Mouse (Mus musculus): Measurements from ENCODE around the gene Rin2. TPM values are rescaled to one million over a fixed set of nuclear protein-coding genes. Genes with fewer than 3 reads are reported as not detected.

Rin2 gene
- total RNA-seq, 2 experiments from 2014 or later: 39.7 to 53.6 TPM

DNA sequence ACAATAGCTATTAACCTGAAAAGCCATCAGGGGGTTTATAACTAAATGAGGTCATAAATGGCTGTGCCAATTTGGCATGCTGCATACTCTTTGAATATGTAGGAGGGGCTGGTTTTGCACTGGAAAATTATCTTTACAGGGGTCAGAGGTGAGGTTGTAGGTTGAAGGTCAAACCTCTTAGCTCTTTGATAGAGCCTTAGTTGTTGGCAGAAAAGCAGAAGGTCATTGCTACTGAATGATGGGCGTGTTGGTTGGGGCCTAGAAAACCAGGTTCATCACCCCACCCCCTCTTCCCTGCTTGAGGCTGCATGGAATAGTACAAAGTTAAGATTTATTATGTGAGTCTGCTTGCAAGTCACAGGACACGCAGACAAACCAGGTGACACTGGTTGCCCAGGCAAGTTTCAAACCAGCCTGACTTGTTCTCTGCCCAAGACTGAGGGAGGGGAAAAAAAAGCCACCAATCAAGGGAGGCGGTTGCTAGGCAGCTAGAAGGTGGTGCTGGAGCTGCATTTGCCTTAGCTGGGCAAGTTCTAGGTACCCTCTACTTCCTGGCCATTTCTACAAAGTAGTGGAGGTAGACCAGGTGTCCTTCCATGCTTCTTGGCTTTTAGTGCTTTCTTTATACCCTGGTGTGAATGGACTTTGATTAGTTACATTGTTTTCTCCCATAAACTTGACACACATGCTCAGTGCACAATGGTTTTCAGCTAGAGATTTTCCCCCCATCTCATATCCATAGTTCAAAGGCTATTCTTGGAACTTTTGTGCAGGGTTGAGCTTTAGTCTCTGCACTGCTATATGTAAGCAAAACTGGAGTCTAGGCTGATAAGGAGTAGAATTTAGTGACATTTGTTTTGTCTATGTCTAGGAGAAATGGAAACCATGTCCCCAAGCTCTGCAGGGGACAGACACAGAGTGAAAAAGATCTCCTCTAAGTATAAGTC, 148.0 kb downstream of the Rin2 start:
- peak; percentile 22 for ATAC-seq (ENCODE audit: poor library complexity, severe bottlenecking)

DNA sequence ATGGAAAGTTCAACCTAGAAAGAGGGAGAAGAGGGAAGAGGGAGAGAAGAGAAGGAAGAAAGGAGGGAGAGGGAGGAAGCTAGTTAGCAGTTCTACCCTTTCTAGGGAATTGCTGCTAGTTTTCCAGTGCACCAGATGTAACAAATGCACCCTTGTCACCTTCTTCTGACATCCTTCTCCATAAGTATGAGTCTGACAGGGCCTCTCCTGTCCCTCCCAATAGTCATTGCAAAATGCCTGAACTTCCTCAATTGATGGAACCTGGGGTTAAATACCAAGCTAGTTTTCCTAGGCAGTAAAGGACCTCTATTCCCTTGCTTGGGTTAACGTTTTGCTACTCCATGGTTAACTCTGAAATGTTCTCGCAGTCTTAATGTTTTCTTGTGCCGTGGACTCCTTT, 149.7 kb downstream of the Rin2 start:
- ATAC-seq (ENCODE audit: poor library complexity, severe bottlenecking): peak; percentile 53

DNA sequence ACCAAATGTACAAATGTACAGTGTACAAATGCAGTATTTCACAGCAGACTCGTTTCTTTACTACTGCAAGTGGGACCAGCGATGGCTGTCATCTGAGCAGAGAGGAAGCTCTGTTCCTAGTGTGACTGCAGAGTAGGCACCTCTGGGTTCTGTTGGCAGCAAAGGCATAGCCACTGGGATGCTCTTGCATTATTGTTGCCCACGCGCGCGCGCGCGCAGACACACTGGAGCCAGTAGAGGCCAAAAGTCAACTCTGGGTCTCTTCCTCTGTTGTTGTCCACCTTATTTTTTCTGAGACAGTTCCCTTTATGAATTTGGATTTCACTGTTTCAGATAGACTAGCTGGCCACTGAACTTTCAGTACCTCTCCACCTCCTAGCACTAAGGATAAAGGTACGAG, 150.2 kb downstream of the Rin2 start:
- no peak for ATAC-seq (ENCODE audit: poor library complexity, severe bottlenecking)

DNA sequence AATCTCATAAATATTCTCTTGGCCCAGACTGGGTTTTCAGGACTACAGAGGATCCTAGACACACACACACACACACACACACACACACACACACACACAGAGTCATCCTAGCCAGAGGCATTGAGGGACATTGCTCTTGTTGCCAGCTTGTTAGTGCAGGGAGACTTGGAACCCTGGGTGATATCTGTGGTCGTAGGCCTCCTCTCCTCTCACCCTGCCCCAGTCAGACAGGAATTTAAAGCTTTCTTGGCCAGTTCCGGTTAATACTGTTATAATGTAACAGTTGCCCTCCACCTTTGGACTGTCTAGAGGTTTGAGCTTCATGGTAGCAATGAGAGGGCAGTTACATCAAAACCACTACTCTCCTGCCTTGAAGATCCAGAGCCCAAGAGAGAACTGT, 152.9 kb downstream of the Rin2 start:
- no peak for ATAC-seq (ENCODE audit: poor library complexity, severe bottlenecking)

DNA sequence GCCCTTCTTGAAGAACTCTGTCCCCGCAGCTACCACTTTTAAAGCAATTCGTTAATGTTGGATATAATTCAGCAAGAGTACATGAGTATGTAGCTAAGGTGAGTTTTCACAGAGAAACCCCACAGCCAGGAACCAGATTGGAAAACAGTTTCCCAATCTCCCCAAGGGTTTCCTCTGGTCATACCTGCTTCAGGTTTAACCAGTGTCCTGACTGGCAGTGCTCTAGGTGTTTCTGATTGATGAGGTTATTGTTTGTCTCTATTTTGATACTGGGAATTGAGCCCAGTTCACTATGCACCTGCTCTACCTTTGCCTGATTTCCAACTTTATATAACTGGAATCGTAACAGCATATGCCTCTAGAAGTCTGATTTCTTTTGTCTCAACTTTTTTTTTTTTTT, 153.6 kb downstream of the Rin2 start:
- ATAC-seq (ENCODE audit: poor library complexity, severe bottlenecking): no peak

DNA sequence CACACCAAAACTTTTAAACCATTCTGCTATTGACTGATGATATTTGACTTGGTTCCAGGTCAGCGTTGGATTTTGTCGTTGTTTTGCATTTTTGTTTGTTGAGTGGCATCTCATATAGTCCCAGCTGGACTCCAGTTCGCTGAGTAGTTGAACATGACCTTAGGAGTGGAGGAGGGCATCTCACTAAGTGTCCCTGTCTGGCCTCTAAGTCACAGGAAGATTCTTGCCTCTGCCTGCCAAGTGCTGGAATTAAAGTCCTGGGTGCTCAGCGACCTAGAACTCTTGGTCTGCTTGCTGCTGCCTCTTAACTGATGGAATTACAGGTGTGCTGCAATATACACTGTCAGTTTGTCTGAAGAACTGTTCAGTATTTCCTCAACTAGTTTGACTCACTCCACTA, 154.2 kb downstream of the Rin2 start:
- no peak for ATAC-seq (ENCODE audit: poor library complexity, severe bottlenecking)

DNA sequence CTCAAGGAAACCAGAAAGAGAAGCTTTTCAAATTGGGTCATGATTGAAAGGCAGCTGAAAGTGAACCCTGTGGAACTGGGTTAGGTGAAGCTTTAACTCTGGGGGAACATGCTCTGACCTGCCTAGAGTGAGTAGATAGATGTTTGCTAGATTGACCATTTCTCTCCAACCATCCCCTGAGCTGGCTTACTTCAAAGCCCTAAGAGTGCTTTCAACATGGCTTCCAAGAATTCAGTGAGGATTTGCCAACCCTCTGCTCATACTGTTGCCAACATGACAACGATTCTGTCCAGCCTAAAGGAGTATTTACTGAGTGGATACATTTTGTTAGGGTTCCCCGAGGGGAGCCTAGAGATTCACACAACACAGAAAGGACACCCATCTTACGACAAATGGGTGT, 155.4 kb downstream of the Rin2 start:
- no peak for ATAC-seq (ENCODE audit: poor library complexity, severe bottlenecking)

DNA sequence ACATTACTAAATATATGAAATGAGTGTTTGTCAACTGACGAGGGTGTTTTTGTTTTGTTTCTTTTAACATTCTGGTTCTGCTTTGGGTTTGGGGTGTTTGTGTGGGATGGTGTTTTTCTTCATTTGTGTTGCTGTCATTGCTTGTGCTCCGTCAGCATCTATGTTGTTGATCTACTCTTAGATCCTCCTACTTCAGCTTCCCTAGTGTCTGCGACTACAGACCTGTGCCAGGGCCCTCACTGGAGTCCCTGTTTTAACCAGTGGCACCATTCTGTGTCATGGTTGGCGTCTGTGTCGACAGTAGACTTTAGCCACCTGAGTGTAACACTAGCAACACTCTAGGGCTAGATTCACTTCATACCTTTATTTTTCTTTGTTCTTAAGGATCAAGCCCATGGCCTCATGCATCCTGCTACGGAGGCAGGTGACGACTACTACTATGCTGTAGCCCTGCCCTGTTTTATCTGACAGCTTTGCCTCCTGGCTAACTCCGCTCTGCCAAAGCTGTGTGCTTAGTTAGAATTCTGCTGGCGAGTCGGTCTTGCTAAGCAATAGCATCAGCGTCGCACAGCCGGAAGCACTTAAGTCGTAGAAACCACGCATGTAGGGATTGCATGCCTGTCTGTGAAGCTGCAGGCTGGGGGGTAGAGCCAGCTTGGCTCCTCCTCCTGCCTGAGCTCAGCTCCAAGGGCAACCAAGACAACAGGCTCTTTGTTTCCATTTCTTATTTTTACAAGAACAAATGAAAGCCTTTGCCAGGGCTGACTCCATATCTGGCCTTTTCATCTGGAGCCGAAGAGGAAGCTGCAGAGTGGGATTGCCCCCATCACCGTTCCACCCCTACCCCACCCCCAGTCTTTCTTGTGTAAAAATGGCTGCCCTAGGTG, 157.2 kb downstream of the Rin2 start:
- ATAC-seq (ENCODE audit: poor library complexity, severe bottlenecking): peak; percentile 80

DNA sequence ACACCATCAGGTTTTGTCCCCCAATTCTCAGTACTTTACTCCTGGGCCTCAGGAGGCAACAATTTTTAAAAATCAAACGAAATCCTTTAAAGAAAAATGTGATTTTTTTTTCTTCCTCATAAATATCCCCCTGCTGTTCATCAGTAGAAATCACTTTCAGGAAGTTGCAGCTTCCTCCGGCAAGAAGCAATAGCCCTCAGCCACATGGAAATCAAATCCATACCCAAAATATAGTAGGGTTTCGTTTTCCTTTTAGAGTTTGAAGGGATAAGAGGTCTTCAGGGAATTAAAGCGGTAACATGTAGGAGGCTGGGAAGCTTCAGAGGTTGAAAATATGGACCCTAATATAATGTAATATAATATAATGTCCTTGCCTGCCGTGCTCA, 157.8 kb downstream of the Rin2 start:
- ATAC-seq (ENCODE audit: poor library complexity, severe bottlenecking): peak; percentile 58

DNA sequence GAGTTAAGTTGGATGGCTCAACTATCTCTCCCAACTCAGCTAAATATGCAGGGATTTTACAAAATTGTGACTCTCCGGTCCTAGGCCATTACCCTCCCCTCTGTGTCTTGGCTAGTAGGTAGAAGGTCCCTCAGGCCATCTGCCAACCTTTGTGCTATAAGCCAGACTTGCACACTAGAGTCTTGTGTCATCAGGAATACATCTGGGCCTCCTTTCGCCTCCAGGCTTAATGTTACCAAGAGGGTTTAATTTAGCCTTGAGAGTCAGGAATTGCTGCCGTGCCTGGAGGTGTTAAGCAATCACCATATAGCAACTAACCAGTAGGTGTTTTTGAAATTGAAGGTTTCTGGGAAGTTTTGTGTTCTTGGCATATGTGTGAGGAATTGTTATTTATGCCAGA, 158.3 kb downstream of the Rin2 start:
- ATAC-seq (ENCODE audit: poor library complexity, severe bottlenecking): no peak

DNA sequence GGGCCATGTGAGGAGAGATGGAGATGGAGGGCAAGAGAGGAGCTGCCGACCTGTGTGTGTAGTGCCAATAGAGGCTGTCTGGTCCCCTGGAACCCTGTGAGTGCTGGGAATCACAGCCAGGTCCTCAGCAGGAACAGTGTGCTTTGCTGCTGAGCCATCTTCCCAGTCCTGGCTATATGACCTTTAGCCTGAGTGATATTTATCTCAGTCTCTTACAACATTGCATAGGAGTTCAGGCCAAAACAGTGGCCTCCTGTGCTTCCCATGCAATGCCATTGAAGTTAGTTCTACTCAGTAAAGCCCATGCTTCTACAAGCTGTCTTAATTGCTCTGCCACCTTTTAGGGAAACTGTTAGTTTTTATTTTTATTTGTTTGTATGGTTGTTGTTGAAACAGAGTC, 160.9 kb downstream of the Rin2 start:
- no peak for ATAC-seq (ENCODE audit: poor library complexity, severe bottlenecking)

DNA sequence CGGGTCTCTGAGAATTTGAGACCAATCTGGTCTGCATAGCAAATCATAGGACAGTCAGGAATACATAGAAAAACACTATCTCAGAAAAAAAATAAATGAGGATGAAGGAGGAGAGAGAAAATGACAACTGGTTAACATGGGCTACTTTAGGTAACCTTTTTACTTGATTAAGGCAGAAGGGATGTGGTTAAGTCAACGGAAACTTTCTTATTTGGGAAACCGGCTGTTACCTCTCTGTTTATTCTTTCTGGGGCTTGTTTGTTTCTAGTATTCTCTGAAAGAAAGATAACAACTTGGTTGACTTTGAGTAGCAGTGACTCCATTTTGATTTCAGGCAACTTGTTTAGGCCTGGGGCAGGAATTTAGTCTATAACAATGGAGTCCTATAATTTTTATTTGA, 163.7 kb downstream of the Rin2 start:
- no peak for ATAC-seq (ENCODE audit: poor library complexity, severe bottlenecking)

DNA sequence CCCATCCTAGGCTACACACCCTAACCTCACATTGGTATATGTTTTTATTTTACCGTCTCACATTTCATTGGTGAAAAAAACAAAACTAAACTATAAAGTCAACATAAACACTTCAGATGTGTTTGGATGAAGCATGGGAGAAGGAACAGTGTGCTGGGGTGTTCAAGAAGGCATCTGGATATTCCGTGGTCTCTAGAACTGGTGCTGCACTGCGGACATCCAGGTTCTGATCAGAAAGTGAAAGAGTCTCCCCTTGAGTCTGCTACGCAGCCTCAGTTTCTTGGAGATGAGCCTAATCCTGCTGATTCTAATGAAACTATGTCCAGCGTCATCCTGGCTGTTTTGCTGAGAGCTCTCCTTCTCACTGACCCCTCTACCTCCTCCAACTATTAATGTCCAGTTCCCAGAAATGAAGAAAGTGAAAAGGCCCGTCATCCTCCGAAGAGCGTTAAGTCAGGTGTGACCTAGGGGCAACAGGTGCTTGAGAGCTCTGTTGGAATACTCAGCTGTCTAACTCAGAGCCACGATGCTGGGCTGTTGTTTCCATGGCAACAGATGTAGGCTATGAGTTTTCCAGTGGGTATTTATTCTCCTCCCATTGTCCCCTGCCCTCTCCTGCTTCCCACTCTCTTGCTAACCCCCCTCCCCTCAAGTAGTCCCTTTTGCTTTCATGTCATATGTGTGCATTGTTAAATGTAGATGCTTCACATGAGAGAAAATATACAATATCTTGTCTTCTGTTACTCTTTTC, 164.7 kb downstream of the Rin2 start:
- ATAC-seq (ENCODE audit: poor library complexity, severe bottlenecking): no peak

DNA sequence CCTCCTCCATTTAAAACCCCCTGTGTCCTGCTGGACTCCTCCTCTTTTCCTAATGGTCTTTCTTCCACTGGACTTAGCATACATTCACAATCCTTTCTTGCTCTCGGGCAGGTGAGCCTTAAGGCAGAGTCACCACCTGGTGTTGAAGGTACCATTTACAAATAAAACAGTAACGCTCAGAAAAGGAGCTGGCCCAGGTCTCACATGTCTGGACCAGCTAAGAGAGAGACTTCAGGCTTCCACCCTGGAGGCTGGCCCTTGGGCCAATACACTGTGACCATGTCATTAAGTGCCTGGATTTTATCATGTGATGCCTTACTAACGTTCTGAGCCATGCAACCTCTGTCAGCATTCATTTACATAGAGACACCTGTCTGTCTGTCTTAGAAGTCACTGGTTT, 165.3 kb downstream of the Rin2 start:
- ATAC-seq (ENCODE audit: poor library complexity, severe bottlenecking): no peak

DNA sequence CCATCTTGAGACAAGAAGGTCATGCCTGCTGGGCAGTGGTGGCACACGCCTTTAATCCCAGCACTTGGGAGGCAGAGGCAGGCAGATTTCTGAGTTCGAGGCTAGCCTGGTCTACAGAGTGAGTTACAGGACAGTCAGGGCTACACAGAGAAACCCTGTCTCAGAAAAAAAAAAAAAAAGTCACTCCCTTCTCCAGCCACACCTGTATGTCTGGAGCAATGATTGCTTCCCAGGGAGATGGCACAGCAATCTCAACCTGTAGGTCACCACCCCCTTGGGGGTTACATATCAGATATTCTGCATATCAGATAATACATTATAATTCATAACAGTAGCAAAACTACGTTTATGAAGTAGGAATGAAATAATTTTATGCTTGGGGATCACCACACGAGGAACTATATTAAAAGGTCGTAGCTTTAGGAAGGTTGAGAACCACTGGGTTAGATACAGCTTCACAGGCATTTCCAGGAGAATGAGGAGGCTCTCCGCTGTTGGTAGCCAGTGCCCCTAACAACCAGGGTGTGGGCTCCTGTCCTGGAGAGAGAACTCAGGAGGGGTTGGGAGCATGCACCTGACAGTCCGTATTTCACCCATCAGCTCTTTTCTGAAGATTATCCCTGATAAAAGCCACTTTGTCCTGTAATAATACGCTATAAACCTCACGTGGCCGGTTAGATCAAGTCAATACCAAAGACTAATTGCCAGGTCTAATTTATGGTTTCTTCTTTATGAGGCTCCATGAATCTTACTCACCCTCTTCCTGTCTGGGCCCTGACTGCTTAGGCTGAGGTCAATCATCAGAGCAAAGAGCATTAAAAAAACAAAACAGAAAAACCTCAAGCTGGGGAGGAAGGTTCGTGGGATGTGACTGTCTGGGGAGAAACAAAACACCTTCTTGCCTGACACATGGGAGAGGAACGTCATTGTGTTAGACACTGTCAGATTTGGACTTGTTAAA, 166.2 kb downstream of the Rin2 start:
- no peak for ATAC-seq (ENCODE audit: poor library complexity, severe bottlenecking)

DNA sequence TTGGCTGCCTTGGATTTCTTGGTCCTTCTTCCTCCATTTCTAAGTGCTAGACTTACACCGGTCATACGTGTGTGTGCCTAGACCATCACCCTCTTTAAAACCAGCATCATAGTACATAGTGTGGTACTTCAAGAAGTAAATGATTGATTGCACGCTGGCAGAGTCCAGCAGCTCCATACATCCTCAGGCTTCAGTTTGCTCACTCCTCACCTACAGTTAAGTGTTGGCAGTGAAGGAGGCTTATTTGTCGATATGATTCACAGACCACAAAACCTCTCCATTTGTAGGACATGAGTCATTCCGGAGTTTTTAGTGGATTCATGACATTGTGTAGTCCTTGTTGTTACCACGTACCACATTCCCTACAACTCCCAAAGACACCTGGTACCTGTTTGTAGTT, 168.3 kb downstream of the Rin2 start:
- ATAC-seq (ENCODE audit: poor library complexity, severe bottlenecking): no peak

DNA sequence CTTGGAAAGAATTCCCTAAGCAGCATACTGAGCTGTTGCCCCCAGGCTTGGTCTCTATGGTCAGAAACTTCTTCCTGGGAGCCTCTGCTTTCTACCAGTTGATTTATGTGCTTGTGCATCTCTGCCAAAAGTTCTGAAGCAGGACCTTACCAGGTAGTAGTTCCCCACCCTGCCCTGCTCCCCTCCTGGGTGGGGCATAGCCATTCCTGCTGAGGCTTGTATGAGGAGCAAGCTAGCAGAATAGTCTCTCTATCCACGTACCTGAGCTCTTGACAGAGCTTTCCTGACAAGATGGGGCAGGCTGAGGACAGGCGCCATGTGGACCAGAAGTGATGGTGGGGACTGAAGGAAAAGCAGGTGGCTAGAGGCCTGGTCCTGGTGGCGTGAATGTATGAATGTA, 171.6 kb downstream of the Rin2 start:
- no peak for ATAC-seq (ENCODE audit: poor library complexity, severe bottlenecking)

DNA sequence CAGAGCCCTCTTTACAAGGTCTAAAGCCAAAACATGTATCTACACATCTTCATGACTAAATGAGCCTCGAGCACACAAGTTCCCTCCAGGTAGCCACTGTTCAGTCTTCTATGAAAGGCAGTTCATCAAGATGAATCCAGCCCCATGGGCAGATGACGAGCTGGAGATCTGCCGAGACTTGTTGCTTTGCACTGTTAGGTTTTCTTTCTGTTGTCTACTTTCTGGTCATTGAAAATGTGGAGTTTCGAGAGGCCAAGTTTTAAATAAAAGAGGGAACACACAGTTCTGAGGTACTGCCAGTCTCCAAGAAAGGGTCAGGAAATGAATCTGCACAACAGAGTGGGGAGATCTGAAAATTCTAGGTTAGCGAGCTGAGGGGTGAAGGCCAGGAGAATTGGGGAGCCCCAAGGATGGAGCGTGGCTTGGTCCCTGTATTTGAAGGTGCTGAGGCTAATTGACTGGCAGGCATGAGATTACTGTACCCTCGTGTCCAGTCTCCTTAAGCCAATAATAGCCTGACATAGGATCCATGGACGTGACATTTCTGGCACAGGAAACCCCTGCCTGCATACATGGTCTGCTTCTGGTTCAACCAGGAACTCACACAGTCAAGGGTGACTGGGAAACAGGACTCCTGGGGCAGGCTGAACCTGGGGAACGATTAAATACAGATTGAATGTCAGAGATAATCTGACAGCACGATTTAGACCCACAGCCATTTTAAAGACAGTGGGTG, 174.3 kb downstream of the Rin2 start:
- ATAC-seq (ENCODE audit: poor library complexity, severe bottlenecking): no peak

DNA sequence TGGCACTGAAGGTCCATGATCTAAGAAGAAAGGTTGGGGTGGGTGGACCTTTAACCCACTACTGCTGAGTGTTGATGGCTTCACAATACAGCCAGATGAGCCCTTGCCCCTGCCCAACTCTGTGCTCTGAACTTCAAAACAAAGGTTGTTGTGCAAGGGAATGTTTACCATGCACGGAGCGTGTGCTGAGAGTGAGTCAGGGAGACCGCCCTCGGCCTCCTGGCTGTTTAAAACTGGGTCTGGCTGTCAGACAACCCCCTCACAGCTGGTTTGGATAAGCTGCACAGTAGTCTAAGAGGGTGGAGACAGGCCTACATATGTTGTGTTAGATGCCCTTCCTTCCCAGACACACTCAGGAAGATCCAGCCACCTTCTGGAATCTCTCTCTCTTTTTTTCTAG, 175.8 kb downstream of the Rin2 start:
- ATAC-seq (ENCODE audit: poor library complexity, severe bottlenecking): no peak
